Mouse (Mus musculus) kidney, embryonic 14.5 days (tissue): ENCODE measurements around the gene Lrig1. TPM values are rescaled to one million over a fixed set of nuclear protein-coding genes. Genes with fewer than 3 reads are reported as not detected.

Experiments
- ATAC-seq: fragments of 200-750 bp; cut with Nextera tagmentation; 2 replicates; pipeline ENCODE4 v1.8.0; 2017; ENCODE audit warnings: moderate number of reproducible peaks, mild to moderate bottlenecking, moderate TSS enrichment, moderate library complexity; ENCODE audit not compliant: low FRiP score, low TSS enrichment
- H3K27ac ChIP-seq: fragments of 300-500 bp; sonication (generic); 2 replicates; pipeline ENCODE4 v1.5.1; 2014; ENCODE audit warnings: low read depth, mild to moderate bottlenecking, low read length, moderate library complexity, mixed read lengths
- H3K27me3 ChIP-seq: fragments of 300-500 bp; sonication (generic); 2 replicates; pipeline ENCODE4 v1.6.1; 2014; ENCODE audit warnings: mild to moderate bottlenecking, low read length; ENCODE audit not compliant: control insufficient read depth, insufficient read depth
- H3K36me3 ChIP-seq: fragments of 300-500 bp; sonication (generic); 2 replicates; pipeline ENCODE4 v1.6.1; 2014; ENCODE audit warnings: low read length, mixed read lengths; ENCODE audit not compliant: control insufficient read depth, insufficient read depth
- H3K4me1 ChIP-seq: fragments of 300-500 bp; sonication (generic); 2 replicates; pipeline ENCODE4 v1.6.1; 2014; ENCODE audit warnings: low read length, mixed read lengths; ENCODE audit not compliant: control insufficient read depth, insufficient read depth
- H3K4me2 ChIP-seq: fragments of 300-500 bp; sonication (generic); replicated peaks from 2 replicates; pipeline ENCODE4 v1.6.1; 2014; ENCODE audit warnings: low read depth, mild to moderate bottlenecking, low read length
- H3K4me3 ChIP-seq: fragments of 300-500 bp; sonication (generic); 2 replicates; pipeline ENCODE4 v1.5.1; 2014; ENCODE audit warnings: mild to moderate bottlenecking, low read length
- H3K9ac ChIP-seq: fragments of 300-500 bp; sonication (generic); 2 replicates; pipeline ENCODE4 v1.6.1; 2014; ENCODE audit warnings: low read depth, mild to moderate bottlenecking, low read length, moderate library complexity
- H3K9me3 ChIP-seq: fragments of 300-500 bp; sonication (generic); 2 replicates; pipeline ENCODE4 v1.6.1; 2016; ENCODE audit warnings: low read length; ENCODE audit not compliant: control insufficient read depth
- WGBS: fragments of 180-500 bp; shearing (Covaris S2); extraction: QIAGEN DNeasy Blood & Tissue Kit; methylation state at CpG from one replicate; pipeline ENCODE4 v1.1.7; 2014; 5-methylcytosine and 5-hydroxymethylcytosine counted together
- polyA plus RNA-seq: library from polyadenylated mRNA; unstranded; fragments of >200 nt; fragmentation: Nextera tagmentation; extraction: Ambion mirVana; gene quantifications from 2 replicates; pipeline ENCODE4 v1.2.1, GENCODE M21; 2014

Gene Lrig1
- polyA plus RNA-seq, 1 experiment from 2014 or later = 10.4 TPM

DNA sequence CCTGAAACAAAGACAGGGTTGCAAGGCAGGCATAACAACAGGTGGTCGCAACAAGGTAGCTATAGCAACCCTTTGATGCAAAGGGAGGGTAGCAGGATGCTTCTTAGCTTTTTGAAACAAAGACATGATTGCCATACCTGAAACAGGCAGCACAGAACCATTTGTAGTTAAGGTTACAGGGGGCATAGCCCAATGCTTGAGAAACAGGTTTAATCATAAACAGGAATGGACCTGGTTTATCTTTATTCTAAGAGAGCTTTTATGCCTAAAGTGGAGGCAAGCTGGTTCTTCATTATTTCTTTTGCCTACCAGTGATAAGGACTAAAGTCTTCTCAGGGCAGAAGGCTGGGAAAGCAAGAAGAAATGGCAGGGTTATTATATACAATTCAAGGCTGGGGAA lies 50.3 kb downstream of the Lrig1 start:
- WGBS = 78% methylated on average over 1 of the region's 1 CpGs
- no peak overlapping the region for H3K27ac ChIP-seq
- ATAC-seq = no peak
- H3K4me1 ChIP-seq = peaks cover 37% of the 10 kb centered on the region
- H3K9ac ChIP-seq = no peak overlapping the region
- H3K9me3 ChIP-seq = no peaks in the 10 kb centered on the region
- H3K36me3 ChIP-seq = no peaks in the 10 kb centered on the region
- H3K4me2 ChIP-seq = no peak overlapping the region
- no peak overlapping the region for H3K4me3 ChIP-seq
- H3K27me3 ChIP-seq = no peaks in the 10 kb centered on the region

DNA sequence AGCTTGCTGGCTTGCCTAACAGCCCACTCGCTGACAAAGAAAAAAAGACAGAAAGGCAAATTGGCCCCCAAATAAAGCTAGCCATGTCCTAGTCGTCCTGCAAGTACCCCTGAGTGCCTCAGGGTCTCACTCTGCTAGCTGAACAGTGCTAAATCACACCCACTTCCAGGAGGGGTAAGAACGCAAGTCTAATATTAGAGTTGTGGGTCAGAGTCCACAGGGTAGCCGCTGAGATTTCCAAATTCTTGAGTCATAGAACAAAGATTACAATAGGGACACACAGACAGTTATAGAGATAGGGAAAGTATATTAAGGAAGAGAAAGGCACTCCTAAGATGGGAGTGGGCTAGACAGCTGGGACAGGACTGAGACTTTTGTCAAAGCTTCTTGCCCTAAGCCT lies 51.5 kb downstream of the Lrig1 start:
- Histone ChIP-seq H3K27me3 (no peaks in the 10 kb centered on the region), H3K4me2 (no peak overlapping the region), H3K36me3 (no peaks in the 10 kb centered on the region), H3K27ac (peak overlapping the region; percentile 80; the same call in 1 of the 2 replicates), H3K9me3 (no peaks in the 10 kb centered on the region), H3K4me3 (no peak overlapping the region), H3K4me1 (peaks cover 35% of the 10 kb centered on the region), H3K9ac (no peak overlapping the region)
- WGBS = 49% methylated on average over 4 of the region's 4 CpGs
- no peak for ATAC-seq

DNA sequence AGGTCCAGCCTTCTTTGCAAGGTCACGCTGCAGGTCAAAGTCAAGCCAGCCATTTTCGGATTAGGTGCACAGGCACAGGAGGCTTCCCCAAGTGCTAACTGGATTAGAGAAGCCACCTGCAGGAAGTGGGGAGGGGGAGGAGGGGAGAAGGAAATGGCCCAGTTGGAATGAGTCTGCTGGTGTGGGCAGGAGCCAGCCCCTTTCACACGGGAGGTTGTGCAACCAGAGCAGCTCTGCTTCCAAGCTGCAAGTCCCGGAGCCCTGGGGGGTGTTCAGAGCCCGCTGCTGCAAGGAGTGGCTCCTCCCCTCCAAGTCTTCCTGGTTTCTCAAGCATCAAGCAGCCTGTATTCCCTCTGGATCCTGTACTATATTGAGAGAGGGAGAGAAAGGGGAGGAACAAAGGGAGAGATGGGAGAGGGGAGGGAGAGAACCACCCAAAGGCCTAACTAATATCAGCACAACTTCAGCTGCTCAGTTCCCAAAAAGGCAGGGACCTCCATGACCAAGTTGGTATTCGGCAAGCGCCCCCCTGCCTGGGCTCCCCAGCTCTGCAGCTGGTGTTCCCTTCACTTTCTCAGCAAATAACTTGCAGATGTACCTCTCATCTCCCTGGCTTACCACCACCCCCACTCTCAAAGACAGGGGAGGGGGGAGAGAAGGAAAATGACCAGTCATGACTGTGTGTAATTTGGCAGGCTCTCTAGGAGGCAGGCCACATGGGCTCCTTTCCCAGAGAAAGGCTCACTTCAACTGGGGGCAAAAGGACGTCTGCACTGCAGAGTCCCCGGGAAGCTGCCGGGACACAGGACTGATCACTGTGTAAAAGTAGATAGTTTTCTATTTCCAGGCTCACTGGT lies 52.2 kb downstream of the Lrig1 start:
- Histone ChIP-seq H3K4me3 (no peak overlapping the region), H3K27me3 (no peaks in the 10 kb centered on the region), H3K9me3 (no peaks in the 10 kb centered on the region), H3K4me1 (peaks cover 28% of the 10 kb centered on the region), H3K9ac (no peak overlapping the region; the same call in 1 of the 2 replicates), H3K27ac (peak overlapping the region; percentile 80), H3K4me2 (no peak overlapping the region), H3K36me3 (no peaks in the 10 kb centered on the region)
- peak; percentile 86 for ATAC-seq
- 16% methylated on average over 10 of the region's 10 CpGs for WGBS

DNA sequence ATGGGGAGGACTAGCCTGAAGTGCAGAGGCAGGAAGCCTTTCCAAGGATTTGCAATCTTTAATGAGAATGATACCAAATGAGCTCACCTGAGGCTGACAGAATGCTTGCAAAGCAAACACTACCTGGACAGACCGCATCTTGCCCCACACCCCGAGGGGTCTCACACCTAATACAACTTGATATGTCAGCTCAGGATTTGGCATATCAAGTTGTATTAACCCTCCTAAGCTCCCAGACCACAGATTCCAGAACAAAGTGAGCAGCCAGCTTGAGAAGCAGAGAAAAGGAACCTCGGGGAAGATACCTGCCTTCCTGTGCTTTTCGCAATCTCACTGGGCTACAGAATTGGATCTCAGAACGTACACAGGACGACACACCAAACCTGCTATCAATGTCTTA lies 53.1 kb downstream of the Lrig1 start:
- 76% methylated on average over 6 of the region's 6 CpGs for WGBS
- Histone ChIP-seq H3K4me3 (no peak overlapping the region), H3K27ac (no peak overlapping the region), H3K4me2 (no peak overlapping the region), H3K27me3 (no peaks in the 10 kb centered on the region), H3K36me3 (no peaks in the 10 kb centered on the region), H3K9me3 (no peaks in the 10 kb centered on the region), H3K9ac (no peak overlapping the region), H3K4me1 (peaks cover 24% of the 10 kb centered on the region)
- no peak for ATAC-seq

DNA sequence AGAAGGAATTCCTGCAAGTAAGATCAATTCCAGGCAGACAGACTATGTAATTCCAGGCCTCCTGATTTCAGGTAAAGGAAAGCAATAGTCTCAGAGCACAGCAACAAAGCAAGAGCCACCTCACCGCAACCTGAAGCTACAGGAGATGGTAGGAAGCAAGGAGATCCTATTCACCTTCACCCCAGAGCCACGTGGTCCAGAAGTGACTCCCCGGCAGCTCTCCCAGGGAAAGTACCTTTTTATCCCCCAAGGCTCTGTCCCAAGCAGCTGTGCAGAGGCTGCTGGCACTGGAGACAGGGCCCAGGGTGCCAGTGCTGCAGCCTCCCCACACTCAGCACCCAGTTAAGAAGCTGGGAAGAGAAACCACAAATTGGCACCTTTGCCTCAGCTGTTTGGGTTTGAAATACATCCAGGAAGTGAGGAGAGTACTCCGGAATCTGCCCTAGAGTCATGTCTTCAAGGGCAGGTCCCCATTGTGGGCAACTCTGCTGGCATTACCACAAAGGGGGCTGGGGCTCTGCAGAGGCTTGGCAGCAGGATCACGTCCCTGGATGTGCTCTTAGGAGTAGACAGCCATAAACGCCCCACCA lies 53.6 kb downstream of the Lrig1 start:
- H3K27me3 ChIP-seq = no peaks in the 10 kb centered on the region
- H3K4me1 ChIP-seq = peaks cover 21% of the 10 kb centered on the region
- H3K4me2 ChIP-seq = no peak overlapping the region
- H3K9ac ChIP-seq = no peak overlapping the region
- WGBS = 63% methylated on average over 6 of the region's 6 CpGs
- no peak overlapping the region for H3K27ac ChIP-seq
- H3K9me3 ChIP-seq = no peaks in the 10 kb centered on the region
- no peak overlapping the region for H3K4me3 ChIP-seq
- H3K36me3 ChIP-seq = no peaks in the 10 kb centered on the region
- no peak for ATAC-seq

DNA sequence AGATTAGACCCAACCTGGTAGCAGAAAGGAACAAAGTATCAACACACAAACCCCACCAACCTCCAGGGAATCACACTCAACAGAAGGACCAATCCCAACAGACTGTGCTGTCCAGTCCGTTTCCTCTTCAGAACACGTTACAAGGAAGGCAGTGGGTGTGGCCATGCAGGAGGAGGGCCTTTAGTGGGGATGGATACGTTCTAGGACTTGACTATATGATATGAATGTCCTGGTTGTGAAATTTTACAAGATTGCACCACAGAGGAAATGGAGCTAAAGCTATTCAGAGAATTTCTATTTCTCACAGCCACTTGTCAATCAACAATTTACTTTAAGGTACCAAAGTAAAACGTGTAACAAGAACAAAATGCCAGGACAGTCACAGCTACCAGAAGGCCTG lies 54.2 kb downstream of the Lrig1 start:
- H3K4me1 ChIP-seq = peaks cover 19% of the 10 kb centered on the region
- 49% methylated on average over 4 of the region's 4 CpGs for WGBS

DNA sequence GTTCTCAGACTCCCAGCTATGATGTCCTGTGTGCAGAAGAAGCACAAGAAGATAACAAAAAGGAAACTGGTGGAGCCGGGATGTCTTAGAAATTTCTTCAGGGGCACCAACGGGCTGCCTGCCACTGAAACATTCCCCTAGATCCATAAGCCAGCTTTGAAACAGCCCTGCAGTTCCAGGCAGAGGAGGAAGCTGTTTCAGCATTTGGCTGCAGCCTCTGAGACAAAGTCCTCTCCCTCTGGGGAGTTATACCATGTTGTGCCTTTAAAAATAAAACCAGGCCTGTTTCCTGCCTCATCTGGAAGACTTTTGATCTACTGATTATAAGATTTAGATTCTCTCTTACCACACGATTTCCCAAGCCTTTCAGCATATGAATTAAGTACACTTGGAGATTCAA lies 55.3 kb downstream of the Lrig1 start:
- 66% methylated on average over 3 of the region's 3 CpGs for WGBS
- no peaks in the 10 kb centered on the region for H3K36me3 ChIP-seq
- no peak overlapping the region for H3K4me2 ChIP-seq
- no peak overlapping the region for H3K4me3 ChIP-seq
- no peak overlapping the region for H3K9ac ChIP-seq
- H3K27me3 ChIP-seq = no peaks in the 10 kb centered on the region
- no peaks in the 10 kb centered on the region for H3K9me3 ChIP-seq
- peaks cover 25% of the 10 kb centered on the region for H3K4me1 ChIP-seq
- H3K27ac ChIP-seq = no peak overlapping the region
- no peak for ATAC-seq

More for the DNA sequence above, 54.2 kb downstream of the Lrig1 start:
- no peak for ATAC-seq
- Histone ChIP-seq H3K4me2 (no peak overlapping the region), H3K9ac (no peak overlapping the region), H3K27me3 (no peaks in the 10 kb centered on the region), H3K27ac (no peak overlapping the region), H3K4me3 (no peak overlapping the region), H3K9me3 (no peaks in the 10 kb centered on the region), H3K36me3 (no peaks in the 10 kb centered on the region)

DNA sequence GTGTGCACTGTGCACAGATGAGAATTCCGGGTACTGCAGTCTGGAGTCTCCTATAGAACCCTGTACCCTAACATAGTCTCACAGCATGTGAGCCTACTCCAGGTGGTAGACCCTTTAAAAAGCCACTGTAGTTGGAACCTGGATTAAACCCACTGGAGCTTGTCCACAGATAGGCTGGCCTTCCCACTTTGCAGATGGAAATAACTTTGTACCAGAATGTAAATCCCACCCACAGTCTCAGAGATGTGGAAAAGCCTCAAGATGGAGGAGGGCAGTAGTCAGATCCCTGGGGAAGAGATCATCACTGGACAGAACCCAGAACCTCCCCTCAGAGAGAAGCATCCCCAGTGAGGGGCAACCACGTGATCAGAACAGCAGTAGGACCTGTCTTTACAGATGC lies 56.0 kb downstream of the Lrig1 start:
- no peak overlapping the region for H3K4me2 ChIP-seq
- H3K4me1 ChIP-seq = peaks cover 23% of the 10 kb centered on the region
- no peaks in the 10 kb centered on the region for H3K27me3 ChIP-seq
- WGBS = 84% methylated on average over 2 of the region's 2 CpGs
- no peak overlapping the region for H3K27ac ChIP-seq
- H3K4me3 ChIP-seq = no peak overlapping the region
- H3K9ac ChIP-seq = no peak overlapping the region
- H3K36me3 ChIP-seq = no peaks in the 10 kb centered on the region
- no peak for ATAC-seq
- H3K9me3 ChIP-seq = no peaks in the 10 kb centered on the region

DNA sequence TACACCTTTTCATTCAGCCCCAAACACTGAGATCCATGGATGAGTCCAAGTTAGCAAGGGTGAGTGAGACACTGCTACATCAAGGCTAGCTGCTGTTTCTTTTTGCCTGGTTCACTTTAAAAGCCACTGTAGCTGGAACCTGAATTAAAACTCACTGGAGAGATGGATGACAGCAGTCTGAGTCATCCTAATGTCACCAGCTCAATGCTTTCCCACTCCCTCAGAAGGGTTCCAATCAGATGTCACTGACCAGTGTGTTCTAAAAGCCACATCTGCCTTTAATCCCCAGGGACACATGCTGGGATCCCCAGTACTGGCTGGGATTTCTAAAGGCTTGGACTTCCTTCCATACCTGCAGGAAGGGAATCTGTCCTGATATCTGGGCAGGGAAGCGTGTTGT lies 57.9 kb downstream of the Lrig1 start:
- Histone ChIP-seq H3K27ac (no peak overlapping the region), H3K4me3 (no peak overlapping the region), H3K9ac (no peak overlapping the region), H3K36me3 (no peaks in the 10 kb centered on the region), H3K4me1 (peaks cover 8% of the 10 kb centered on the region; the same call in 1 of the 2 replicates), H3K9me3 (no peaks in the 10 kb centered on the region), H3K4me2 (no peak overlapping the region), H3K27me3 (no peaks in the 10 kb centered on the region)
- ATAC-seq = no peak
- whole genome bisulfite sequencing = 91% methylated on average over 1 of the region's 1 CpGs
